7 mouse cellular contexts compared by ENCODE assay signal in genomic region chr10:51553348-51554123, GRCm38 (mm10). TPM values are rescaled to one million over a fixed set of nuclear protein-coding genes. Genes with fewer than 3 reads are reported as not detected.
DNase-seq lines count a peak whose midpoint lies in the region; ATAC-seq and TF ChIP-seq lines count a peak whose summit lies in the region.

No protein-coding gene starts in this region.

- ATAC-seq in intestine, embryonic 16.5 days = peak; percentile 95
- ATAC-seq in midbrain, embryonic 11.5 days (ENCODE audit: low FRiP score) = peak; percentile 92

- H3K27me3 ChIP-seq in intestine, embryonic 16.5 days (replicated peaks; ENCODE audit: control insufficient read depth, insufficient read depth, low read length) = no peaks in the 10 kb centered on the region
- no peaks in the 10 kb centered on the region for H3K27me3 ChIP-seq in midbrain, embryonic 11.5 days (ENCODE audit: control insufficient read depth, insufficient read depth, low read length)
- no peaks in the 10 kb centered on the region for H3K27me3 ChIP-seq in small intestine, adult 2 months (ENCODE audit: control insufficient read depth, insufficient read depth, low read length)

- H3K4me3 ChIP-seq in cortical plate, adult 2 months (ENCODE audit: insufficient read depth, low read length) = peak overlapping the region; percentile 39
- peak overlapping the region; percentile 49 for H3K4me3 ChIP-seq in intestine, embryonic 16.5 days (ENCODE audit: low read length)
- peak overlapping the region; percentile 42 for H3K4me3 ChIP-seq in midbrain, embryonic 11.5 days (ENCODE audit: low read depth, low read length)
- peak overlapping the region; percentile 43 for H3K4me3 ChIP-seq in small intestine, adult 2 months (ENCODE audit: low read depth, low read length)

- H3K4me2 ChIP-seq in intestine, embryonic 16.5 days (ENCODE audit: low read depth, low read length) = peak overlapping the region; percentile 90
- peak overlapping the region; percentile 66 for H3K4me2 ChIP-seq in midbrain, embryonic 11.5 days

- H3K9ac ChIP-seq in intestine, embryonic 16.5 days (ENCODE audit: low read depth, low read length) = peak overlapping the region; percentile 57
- peak overlapping the region; percentile 72 for H3K9ac ChIP-seq in midbrain, embryonic 11.5 days (ENCODE audit: low read length)

- H3K36me3 ChIP-seq in intestine, embryonic 16.5 days (ENCODE audit: control insufficient read depth, insufficient read depth, low read length) = no peaks in the 10 kb centered on the region
- no peaks in the 10 kb centered on the region for H3K36me3 ChIP-seq in midbrain, embryonic 11.5 days (ENCODE audit: control insufficient read depth, insufficient read depth, low read length)
- no peaks in the 10 kb centered on the region for H3K36me3 ChIP-seq in small intestine, adult 2 months (ENCODE audit: control insufficient read depth, insufficient read depth, low read length)

- TF ChIP-seq CTCF in cortical plate, adult 2 months (IDR thresholded peaks at IDR 0.05; ENCODE audit: extremely low read depth, insufficient read depth, low read length) = peak; percentile 84
- peak; percentile 74; the same call in 1 of the 2 replicates for TF ChIP-seq CTCF in small intestine, adult 2 months (IDR thresholded peaks at IDR 0.05; ENCODE audit: extremely low read depth, insufficient read length, insufficient replicate concordance, low read depth, low read length)

- intact Hi-C loops in left cerebral cortex, postnatal 4 days (cut with DNase I) = loop anchor here (5.0 to 10.0 kb wide), 2 partner anchors 104 to 231 kb away; no protein-coding TSS in a partner anchor

- WGBS in intestine, embryonic 16.5 days = under 1% methylated on average over 16 of the region's 16 CpGs
- WGBS in midbrain, embryonic 11.5 days = 2% methylated on average over 16 of the region's 16 CpGs
- under 1% methylated on average over 16 of the region's 16 CpGs for WGBS in small intestine, adult 2 months

- no peaks in the 10 kb centered on the region for H3K9me3 ChIP-seq in intestine, embryonic 16.5 days (ENCODE audit: control insufficient read depth, low read length)
- no peaks in the 10 kb centered on the region for H3K9me3 ChIP-seq in midbrain, embryonic 11.5 days (ENCODE audit: control insufficient read depth, low read length)

- no peak overlapping the region for H3K27ac ChIP-seq in cortical plate, adult 2 months (ENCODE audit: insufficient read depth, low read length)
- H3K27ac ChIP-seq in intestine, embryonic 16.5 days (ENCODE audit: low read length) = no peak overlapping the region
- H3K27ac ChIP-seq in midbrain, embryonic 11.5 days (ENCODE audit: low read depth, low read length) = peak overlapping the region; percentile 51
- no peak overlapping the region for H3K27ac ChIP-seq in small intestine, adult 2 months (ENCODE audit: insufficient read depth, low read depth, low read length)

- no peak for TF ChIP-seq POLR2A in cortical plate, adult 2 months (IDR thresholded peaks at IDR 0.05; ENCODE audit: extremely low read depth, insufficient read depth, low read length)
- no peak for TF ChIP-seq POLR2A in small intestine, adult 2 months (IDR thresholded peaks at IDR 0.05; ENCODE audit: low read depth, low read length)

- H3K4me1 ChIP-seq in cortical plate, adult 2 months (ENCODE audit: control insufficient read depth, insufficient read depth, low read length) = no peaks in the 10 kb centered on the region
- H3K4me1 ChIP-seq in intestine, embryonic 16.5 days (ENCODE audit: control insufficient read depth, insufficient read depth, low read length) = no peaks in the 10 kb centered on the region
- H3K4me1 ChIP-seq in midbrain, embryonic 11.5 days (ENCODE audit: control insufficient read depth, insufficient read depth, low read length) = no peaks in the 10 kb centered on the region
- H3K4me1 ChIP-seq in small intestine, adult 2 months (ENCODE audit: control insufficient read depth, insufficient read depth, insufficient read length, low read length) = no peaks in the 10 kb centered on the region

- peak; percentile 63 to 90 for DNase-seq in adrenal gland, adult (ENCODE audit: inconsistent age in 2 of 2, low spot score in 1 of 2)
- DNase-seq in gastrocnemius, postnatal 4 days (ENCODE audit: low spot score in 2 of 2) = peak; percentile 37 to 74
- peak; percentile 86 for DNase-seq in left cerebral cortex, postnatal 4 days
- DNase-seq in midbrain, embryonic 11.5 days (ENCODE audit: low spot score, missing footprints) = peak; percentile 99

RNA-seq across cellular contexts. Expression of gene Fam162b, which starts 36.8 kb away (rescaled TPM):
- polyA plus RNA-seq in cortical plate, adult 2 months (2012; rRNA removed) = not detected in 2 replicates
- total RNA-seq in gastrocnemius, postnatal 4 days (2021) = not detected
- 7.7 and 10.5 TPM in 2 replicates for polyA plus RNA-seq in intestine, embryonic 16.5 days (2015; fragmentation: Nextera tagmentation; extraction: Ambion mirVana)
- under 1 TPM in 1 of 2 experiments, not detected in 1; 0.60 TPM for total RNA-seq in left cerebral cortex, postnatal 4 days (2021)
- polyA plus RNA-seq in midbrain, embryonic 11.5 days (2014; fragmentation: Nextera tagmentation; extraction: Ambion mirVana) = 1.6 and 2.8 TPM in 2 replicates
- polyA plus RNA-seq in small intestine, adult 2 months (2012; rRNA removed) = 1.1 TPM in 1 of 2 replicates, not detected in the other
